Mouse (Mus musculus): ENCODE results near the gene Amph.

Amph gene

GRCm38 (mm10) chr13:19138550-19138949 lies 190.5 kb downstream of the Amph start:
- no peak for DNase-seq (ENCODE audit: low read depth, low spot score)

GRCm38 (mm10) chr13:19139104-19139503 lies 191.1 kb downstream of the Amph start:
- DNase-seq (ENCODE audit: low read depth, low spot score): no peak

GRCm38 (mm10) chr13:19139771-19140170 lies 191.8 kb downstream of the Amph start:
- DNase-seq (ENCODE audit: low read depth, low spot score): no peak

- DNase-seq (ENCODE audit: low read depth, low spot score): no peak
These were observed 195.8 kb downstream of the Amph start for GRCm38 (mm10) chr13:19143766-19144165.

GRCm38 (mm10) chr13:19147468-19147867 lies 199.5 kb downstream of the Amph start:
- DNase-seq (ENCODE audit: low read depth, low spot score): no peak

GRCm38 (mm10) chr13:19149574-19149973 lies 201.6 kb downstream of the Amph start:
- DNase-seq (ENCODE audit: low read depth, low spot score): no peak

GRCm38 (mm10) chr13:19150438-19151301 lies 202.7 kb downstream of the Amph start:
- peak; percentile 46 for DNase-seq (ENCODE audit: low read depth, low spot score)

GRCm38 (mm10) chr13:19152126-19152525 lies 204.1 kb downstream of the Amph start:
- no peak for DNase-seq (ENCODE audit: low read depth, low spot score)

- DNase-seq (ENCODE audit: low read depth, low spot score): peak; percentile 65
These were observed 210.5 kb downstream of the Amph start for GRCm38 (mm10) chr13:19158484-19158883.

- peak; percentile 68 for DNase-seq (ENCODE audit: low read depth, low spot score)
These were observed 212.6 kb downstream of the Amph start for GRCm38 (mm10) chr13:19160616-19161015.

GRCm38 (mm10) chr13:19161111-19161510 lies 213.1 kb downstream of the Amph start:
- DNase-seq (ENCODE audit: low read depth, low spot score): peak; percentile 45

GRCm38 (mm10) chr13:19162120-19162519 lies 214.1 kb downstream of the Amph start:
- DNase-seq (ENCODE audit: low read depth, low spot score): no peak

GRCm38 (mm10) chr13:19177662-19178259 lies 229.8 kb downstream of the Amph start:
- DNase-seq (ENCODE audit: low read depth, low spot score): peak; percentile 89

GRCm38 (mm10) chr13:19178351-19178750 lies 230.3 kb downstream of the Amph start:
- no peak for DNase-seq (ENCODE audit: low read depth, low spot score)

GRCm38 (mm10) chr13:19182259-19182658 lies 234.3 kb downstream of the Amph start:
- no peak for DNase-seq (ENCODE audit: low read depth, low spot score)

GRCm38 (mm10) chr13:19190052-19190451 lies 242.0 kb downstream of the Amph start:
- DNase-seq (ENCODE audit: low read depth, low spot score): no peak

- DNase-seq (ENCODE audit: low read depth, low spot score): no peak
These were observed 246.8 kb downstream of the Amph start for GRCm38 (mm10) chr13:19194803-19195202.

GRCm38 (mm10) chr13:19195456-19195855 lies 247.5 kb downstream of the Amph start:
- DNase-seq (ENCODE audit: low read depth, low spot score): no peak
